In the genomic region with DNA sequence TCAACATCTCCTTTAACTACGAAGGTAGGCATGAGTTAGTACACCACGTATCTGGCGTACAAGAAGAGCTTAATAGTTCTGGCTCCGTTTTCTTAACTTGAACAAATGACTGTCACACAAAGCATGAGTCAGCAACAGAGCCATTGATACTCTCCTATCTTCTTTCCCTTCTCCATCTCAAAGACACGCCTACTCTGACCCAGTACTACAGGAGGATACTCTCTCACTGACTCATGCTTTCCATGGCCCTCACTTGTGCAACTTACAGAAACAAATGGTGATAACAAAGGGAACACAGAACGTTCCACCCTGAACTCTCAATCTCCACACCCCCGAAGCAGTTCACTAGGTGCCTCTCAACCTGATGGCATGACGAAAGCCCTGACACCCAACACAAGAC, we compare ENCODE assay signal across 9 mouse cellular contexts. TPM values are rescaled to one million over a fixed set of nuclear protein-coding genes. Genes with fewer than 3 reads are reported as not detected.
DNase-seq lines count a peak whose midpoint lies in the region; ATAC-seq lines count a peak whose summit lies in the region.
"Had no signal": no experiment of that assay in that cellular context is flagged by ENCODE, and none has a peak within 500 bp of the region (broad histone marks: within the 10 kb centered on the region; RNA-seq: fewer than 3 reads in every experiment).

No protein-coding gene starts in this region.

- peak; percentile 97 for ATAC-seq in heart, embryonic 12.5 days (ENCODE audit: insufficient number of reproducible peaks, low FRiP score)
- ATAC-seq in megakaryocyte, adult 5-6 weeks (ENCODE audit: poor library complexity, severe bottlenecking) = peak; percentile 63

- peak overlapping the region; percentile 33; the same call in 1 of the 2 replicates for H3K27ac ChIP-seq in heart, embryonic 12.5 days (ENCODE audit: poor library complexity, severe bottlenecking)
- H3K27ac ChIP-seq: neural tube, embryonic 12.5 days had no signal

- no peaks in the 10 kb centered on the region for H3K36me3 ChIP-seq in heart, embryonic 12.5 days
- H3K36me3 ChIP-seq: neural tube, embryonic 12.5 days had no signal

- no peaks in the 10 kb centered on the region for H3K27me3 ChIP-seq in heart, embryonic 12.5 days (replicated peaks)
- H3K27me3 ChIP-seq: neural tube, embryonic 12.5 days had no signal

- WGBS in heart, embryonic 12.5 days = 65% methylated on average over 8 of the region's 8 CpGs

- peak; percentile 24 to 41 for DNase-seq in B cell, adult 2 months
- DNase-seq in Muller cell, postnatal 12 days (ENCODE audit: inconsistent ontology term) = peak; percentile 17
- no peak for DNase-seq in T-cell, adult 2 months (ENCODE audit: low spot score)
- no peak for DNase-seq in cerebellum, postnatal 25 days
- DNase-seq in thymus, postnatal 0 days (ENCODE audit: low spot score) = no peak
- no peak for DNase-seq in gastrocnemius, postnatal 14 days

- H3K9ac ChIP-seq in heart, embryonic 12.5 days = no peak overlapping the region
- H3K9ac ChIP-seq: neural tube, embryonic 12.5 days had no signal

- no peaks in the 10 kb centered on the region for H3K4me1 ChIP-seq in heart, embryonic 12.5 days (replicated peaks)
- H3K4me1 ChIP-seq: neural tube, embryonic 12.5 days had no signal

- H3K9me3 ChIP-seq in heart, embryonic 12.5 days (replicated peaks) = no peaks in the 10 kb centered on the region
- H3K9me3 ChIP-seq: neural tube, embryonic 12.5 days had no signal

- no peak overlapping the region for H3K4me3 ChIP-seq in heart, embryonic 12.5 days
- H3K4me3 ChIP-seq: neural tube, embryonic 12.5 days had no signal

- intact Hi-C loops in gastrocnemius, postnatal 14 days (cut with DNase I; ENCODE audit: low total_unique reads) = no loop called here

- no peak overlapping the region for H3K4me2 ChIP-seq in heart, embryonic 12.5 days
- H3K4me2 ChIP-seq: neural tube, embryonic 12.5 days had no signal

RNA-seq across cellular contexts. Expression of a gene that starts 34.1 kb away (rescaled TPM):
- polyA plus RNA-seq in heart, embryonic 12.5 days (2016; fragmentation: Nextera tagmentation; extraction: Ambion mirVana) = 101 TPM in 2 replicates
- total RNA-seq in megakaryocyte, adult 5-6 weeks (2015) = 81.2 and 94.2 TPM in 2 replicates
- 118 and 132 TPM in 2 replicates for total RNA-seq in megakaryocyte, adult 5-6 weeks (2017)
- polyA plus RNA-seq in thymus, postnatal 0 days (2015; fragmentation: Nextera tagmentation; extraction: Ambion mirVana) = 65.8 and 79.8 TPM in 2 replicates
- total RNA-seq in gastrocnemius, postnatal 14 days (2021) = 10 to 100 TPM; 55.0 to 55.8 TPM

Comparison
In these comparisons a context has a peak if more than half of its experiments do, and no peak if none do; other contexts are left out.
1. DNase-seq: peak in B cell, adult 2 months (2 of 2) and Muller cell, postnatal 12 days (single experiment); none in T-cell, adult 2 months (single experiment), cerebellum, postnatal 25 days (0 of 2), thymus, postnatal 0 days (single experiment) and gastrocnemius, postnatal 14 days (single experiment).